Mouse (Mus musculus) spleen, embryonic (tissue): ENCODE results near the gene Gfpt1.

Experiments used
- CTCF ChIA-PET: fragments of 350-600 bp; sonication (Branson Sonifier 250); formaldehyde crosslinking; loops from one replicate; lab custom pipeline; 2022; lab: Charles Lee

The Gfpt1 gene

GRCm38 (mm10) chr6:87099671-87100296 is 57.1 kb downstream of the Gfpt1 start:
- CTCF ChIA-PET: no interaction called here

GRCm38 (mm10) chr6:87100297-87101020 is 57.8 kb downstream of the Gfpt1 start:
- CTCF ChIA-PET: interaction anchor here (0.7 to 1.6 kb wide), 6 partner anchors 66 to 239 kb away, joined by 3 to 11 read pairs (median 3); partner anchors contain the start of gene Antxr1

DNA sequence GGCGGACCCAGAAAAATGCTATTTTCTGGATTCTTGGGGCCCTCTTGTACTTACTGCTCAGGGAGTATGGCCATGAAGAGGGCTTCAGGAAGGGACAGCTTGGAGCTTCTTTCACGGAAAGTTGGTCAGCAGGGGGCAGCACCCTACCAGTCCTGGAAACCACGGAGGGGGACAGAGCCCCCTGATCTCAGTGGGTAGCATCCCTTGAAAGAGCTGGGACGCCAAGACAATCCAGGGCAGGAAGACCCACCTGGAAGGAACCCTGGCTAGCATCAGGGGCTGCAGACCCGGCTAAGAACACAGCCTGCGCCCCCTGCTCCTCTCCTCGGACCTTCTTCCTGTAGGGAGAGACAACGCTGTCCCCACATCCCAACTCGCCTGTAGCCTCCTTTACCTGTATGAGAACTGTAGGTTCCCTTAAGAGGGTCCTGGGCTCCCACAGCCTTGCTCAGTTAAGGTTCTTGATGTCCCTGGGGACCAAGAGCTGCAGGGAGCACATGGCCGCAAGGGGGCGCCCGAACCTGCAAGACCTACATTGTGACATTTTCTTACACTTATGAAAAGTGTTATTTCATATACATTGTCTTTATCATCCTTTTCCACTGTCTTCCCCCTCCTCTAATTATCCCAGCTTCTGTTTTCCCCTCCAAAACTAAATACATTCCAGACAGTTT is 58.8 kb downstream of the Gfpt1 start:
- CTCF ChIA-PET: interaction anchor here (0.6 to 1.6 kb wide), 8 partner anchors 118 to 238 kb away, joined by 3 to 11 read pairs (median 3); partner anchors contain the start of gene Antxr1

- CTCF ChIA-PET: interaction anchor here (0.6 to 1.6 kb wide), 6 partner anchors 11 to 237 kb away, joined by 3 to 5 read pairs (median 3); no protein-coding TSS in a partner anchor
Measured at GRCm38 (mm10) chr6:87101955-87102353, 59.3 kb downstream of the Gfpt1 start.

GRCm38 (mm10) chr6:87102421-87102911 is 59.8 kb downstream of the Gfpt1 start:
- CTCF ChIA-PET: interaction anchor here (0.7 to 1.1 kb wide), 3 partner anchors 10 to 230 kb away, joined by 3 to 9 read pairs (median 3); no protein-coding TSS in a partner anchor

DNA sequence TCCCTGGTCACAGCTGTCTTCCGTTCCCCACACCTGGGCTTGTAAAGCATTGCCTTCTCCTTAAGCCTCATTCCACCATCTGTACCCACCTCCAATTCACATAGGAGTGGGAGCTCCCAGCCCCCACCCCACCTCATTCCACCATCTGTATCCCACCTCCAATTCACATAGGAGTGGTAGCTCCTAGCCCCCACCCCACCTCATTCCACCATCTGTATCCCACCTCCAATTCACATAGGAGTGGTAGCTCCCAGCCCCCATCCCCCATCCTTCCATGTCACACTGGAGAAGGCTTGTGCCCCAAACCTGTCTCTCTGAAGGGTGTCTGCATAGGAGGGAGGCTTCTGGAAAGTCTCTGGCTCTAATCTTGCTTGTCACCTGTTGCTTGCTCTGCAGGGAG is 60.7 kb downstream of the Gfpt1 start:
- CTCF ChIA-PET: interaction anchor here (0.5 to 0.8 kb wide), 3 partner anchors 18 to 229 kb away, joined by 3 to 9 read pairs (median 4); no protein-coding TSS in a partner anchor

DNA sequence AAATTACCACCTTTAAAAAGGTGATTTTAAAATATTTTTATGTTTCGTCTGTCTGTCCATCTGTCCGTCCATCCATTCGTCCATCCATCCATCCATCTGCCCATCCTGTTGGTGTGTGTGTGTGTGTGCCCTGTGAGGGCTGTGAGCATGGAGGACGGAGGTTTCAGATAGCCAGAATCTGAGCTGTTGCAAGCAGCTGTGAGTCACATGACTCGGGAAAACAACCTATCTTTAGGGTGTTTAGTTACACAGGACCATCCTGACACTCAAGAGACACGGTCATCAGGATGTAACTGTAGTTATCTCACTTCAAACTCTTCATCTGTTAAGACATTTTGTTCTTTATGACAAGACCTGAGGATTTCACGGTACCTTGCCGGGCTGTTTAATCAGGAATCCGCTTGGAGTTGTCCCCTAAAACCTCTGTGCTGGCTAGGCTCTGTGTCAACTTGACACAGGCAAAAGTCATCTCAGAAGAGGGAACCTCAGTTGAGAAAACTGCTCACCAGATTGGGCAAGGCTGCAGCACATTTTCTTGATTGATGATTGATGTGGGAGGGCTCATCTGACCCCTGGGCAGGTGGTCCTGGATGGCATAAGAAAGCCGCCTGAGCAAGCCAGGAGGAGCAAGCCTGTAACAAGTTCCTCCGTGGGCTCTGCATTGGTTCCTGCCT is 61.6 kb downstream of the Gfpt1 start, which contains the start of gene D6Ertd527e:
D6Ertd527e (plus strand) TSS at position 624 of the 674 bp plus-strand sequence.
- CTCF ChIA-PET: no interaction called here

DNA sequence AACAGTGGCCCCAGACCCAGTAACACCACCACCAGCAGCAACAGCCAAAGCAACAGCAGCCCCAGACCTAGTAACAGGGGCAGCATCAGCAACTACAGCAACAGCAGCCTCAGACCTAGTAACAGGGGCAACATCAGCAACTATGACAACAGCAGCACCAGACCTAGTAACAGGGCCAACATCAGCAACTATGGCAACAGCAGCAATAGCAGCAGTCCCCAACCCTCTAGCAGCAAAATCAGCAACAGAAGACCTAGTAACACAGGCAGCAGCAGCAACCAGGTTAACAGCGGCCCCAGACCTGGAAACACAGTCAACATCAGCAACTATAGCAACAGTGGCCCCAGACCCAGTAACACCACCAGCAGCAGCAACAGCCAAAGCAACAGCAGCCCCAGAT is 68.8 kb downstream of the Gfpt1 start:
- CTCF ChIA-PET: no interaction called here

DNA sequence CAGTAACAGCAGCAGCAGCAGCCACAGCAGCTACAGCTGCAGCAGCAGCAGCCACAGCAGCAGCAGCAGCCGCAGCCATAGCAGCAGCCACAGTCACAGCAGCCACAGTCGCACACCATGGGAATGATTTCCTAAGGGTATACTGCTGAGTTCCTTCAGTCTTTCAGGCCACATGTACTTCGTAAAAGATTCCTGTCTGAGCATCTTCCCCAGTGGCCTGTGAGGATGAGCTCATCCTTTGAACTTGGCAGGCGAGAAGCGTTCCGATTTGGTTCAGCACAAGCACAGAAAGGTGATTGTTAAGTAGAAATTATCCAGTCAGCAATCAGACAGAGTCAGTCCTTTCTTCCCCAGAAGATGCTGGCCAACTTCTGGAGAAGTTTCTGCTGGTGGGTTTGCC is 69.5 kb downstream of the Gfpt1 start:
- CTCF ChIA-PET: interaction anchor here (1.3 kb wide), 1 partner anchor 10 kb away, joined by 3 read pairs; no protein-coding TSS in a partner anchor

DNA sequence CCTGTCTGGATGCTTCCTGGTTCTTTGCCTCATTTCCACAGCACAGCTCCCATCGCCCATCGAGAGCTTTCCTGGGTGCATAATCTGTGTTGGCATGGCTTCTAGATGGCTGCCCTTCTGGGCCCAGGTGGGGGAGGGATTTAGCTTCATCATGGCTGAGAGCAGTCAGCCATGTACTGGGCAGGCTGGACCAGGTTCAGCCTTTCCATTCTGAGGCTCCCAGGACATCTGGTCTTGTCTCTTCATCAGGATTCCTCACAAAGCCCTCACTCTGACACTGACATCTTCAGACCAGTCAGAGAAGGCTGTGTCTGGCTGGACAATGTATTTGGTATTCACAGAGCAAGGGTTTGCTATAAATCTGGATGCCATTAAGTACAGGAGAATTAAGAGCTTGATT is 73.3 kb downstream of the Gfpt1 start:
- CTCF ChIA-PET: no interaction called here

- CTCF ChIA-PET: no interaction called here
Measured at GRCm38 (mm10) chr6:87116596-87116995, 74.0 kb downstream of the Gfpt1 start.

- CTCF ChIA-PET: no interaction called here
Measured at GRCm38 (mm10) chr6:87119066-87119837, 76.6 kb downstream of the Gfpt1 start.

DNA sequence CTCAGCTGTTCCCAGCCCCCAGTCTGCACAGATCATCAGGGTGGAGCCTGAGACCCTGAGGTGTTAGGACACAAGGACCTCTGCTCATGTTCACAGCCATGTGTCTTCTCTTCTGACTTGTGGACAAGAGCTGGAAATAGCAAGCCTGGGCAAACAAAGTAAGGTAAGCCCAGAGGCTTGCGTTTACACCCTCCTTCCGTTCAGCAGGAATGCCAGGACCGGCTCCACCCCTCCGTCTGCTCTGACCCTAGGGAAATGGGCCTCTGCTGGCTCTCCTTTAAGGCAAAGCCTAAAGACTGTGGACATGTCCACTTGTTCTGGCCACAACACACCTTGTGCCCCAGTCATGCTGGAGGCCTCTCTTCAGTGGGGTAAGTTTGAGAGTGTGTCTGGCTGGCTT is 77.3 kb downstream of the Gfpt1 start:
- CTCF ChIA-PET: no interaction called here

GRCm38 (mm10) chr6:87120661-87121060 is 78.0 kb downstream of the Gfpt1 start:
- CTCF ChIA-PET: no interaction called here

DNA sequence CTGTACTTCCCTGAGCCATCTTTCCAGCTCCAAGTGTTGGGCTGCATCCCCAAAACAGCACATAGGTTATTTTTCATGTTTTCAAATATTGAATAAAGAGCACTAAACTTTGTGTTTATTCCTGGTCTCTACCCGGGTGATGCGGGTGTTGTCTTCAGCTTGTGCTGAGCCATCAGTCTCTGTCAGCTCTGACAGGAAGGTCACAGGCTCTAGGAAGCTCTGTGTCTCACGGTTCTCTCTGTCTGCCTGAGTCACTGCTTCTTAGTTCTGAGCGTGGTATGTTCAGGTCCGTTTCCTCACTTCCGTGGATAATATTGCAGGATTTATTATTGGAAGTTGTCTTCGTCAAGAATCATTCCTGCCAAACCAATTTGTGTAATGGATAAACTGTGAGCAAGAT is 79.3 kb downstream of the Gfpt1 start:
- CTCF ChIA-PET: interaction anchor here (0.6 to 1.0 kb wide), 2 partner anchors 18 to 127 kb away, joined by 4 to 6 read pairs; no protein-coding TSS in a partner anchor

DNA sequence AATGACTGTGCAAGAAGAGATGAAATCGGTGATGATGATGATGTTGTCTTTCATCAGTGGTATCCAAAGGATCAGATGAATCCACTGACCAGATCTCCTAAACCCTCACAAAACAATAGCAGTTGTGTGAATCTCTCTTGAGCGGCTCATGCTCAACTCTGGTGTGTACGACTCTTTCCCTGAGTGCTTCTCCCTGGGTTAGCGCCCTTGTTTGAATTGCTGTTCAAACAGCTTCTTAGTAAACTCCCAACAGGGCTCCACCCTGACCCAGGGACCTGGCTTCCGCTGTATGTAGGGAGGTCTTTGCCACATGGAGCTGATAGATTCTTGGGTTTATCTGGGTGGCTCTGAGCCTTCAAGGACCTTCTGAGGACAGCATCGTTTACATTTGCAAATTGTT is 80.8 kb downstream of the Gfpt1 start:
- CTCF ChIA-PET: no interaction called here

DNA sequence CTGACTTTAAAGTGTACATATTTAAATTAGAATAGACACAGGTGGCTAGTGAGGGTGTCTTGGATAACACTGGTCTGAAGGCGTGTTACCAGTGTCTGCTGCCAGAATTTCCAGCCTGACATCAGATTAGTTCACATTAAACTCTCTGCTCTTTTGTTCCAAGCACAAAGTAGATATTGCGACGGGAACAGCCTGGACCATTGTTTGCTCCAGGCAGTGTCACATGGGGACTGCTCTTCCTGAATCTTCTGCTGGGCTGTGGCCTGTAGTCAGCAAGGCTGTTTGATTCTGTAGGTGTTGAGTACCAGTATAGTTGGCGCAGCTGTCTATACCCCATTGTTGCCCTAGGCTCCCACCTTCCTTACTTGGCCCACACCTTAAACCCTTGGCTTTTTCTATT is 81.3 kb downstream of the Gfpt1 start:
- CTCF ChIA-PET: no interaction called here

- CTCF ChIA-PET: no interaction called here
Measured at GRCm38 (mm10) chr6:87127049-87127753, 84.6 kb downstream of the Gfpt1 start.

GRCm38 (mm10) chr6:87129861-87130260 is 87.2 kb downstream of the Gfpt1 start:
- CTCF ChIA-PET: no interaction called here

DNA sequence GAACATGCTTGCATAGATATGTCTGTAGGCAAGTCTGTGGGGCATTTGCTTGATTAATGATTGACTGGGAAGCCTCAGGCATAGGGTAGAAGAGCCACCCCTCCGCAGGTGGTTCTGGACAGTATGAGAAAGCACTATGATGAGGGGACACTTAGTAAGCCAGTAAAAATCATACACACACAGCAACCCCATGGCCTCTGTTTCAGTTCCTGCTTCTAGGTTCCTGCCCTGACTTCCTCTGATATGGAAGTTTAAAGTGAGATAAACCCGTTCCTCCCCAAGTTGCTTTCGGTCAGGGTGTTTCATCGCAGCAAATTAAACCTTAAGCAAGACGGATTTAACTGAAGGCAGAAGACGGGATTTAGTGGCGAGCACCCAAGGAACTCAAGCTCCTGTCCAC is 88.0 kb downstream of the Gfpt1 start:
- CTCF ChIA-PET: interaction anchor here (0.6 kb wide), 1 partner anchor 570 kb away, joined by 3 read pairs; no protein-coding TSS in a partner anchor
